Mouse (Mus musculus) testis, adult 2 months (tissue): Measurements from ENCODE around the gene AB124611. TPM values are rescaled to one million over a fixed set of nuclear protein-coding genes. Genes with fewer than 3 reads are reported as not detected.
"Not testable (repeated sequence)": the region's sequence is repeated elsewhere in the genome, so short reads cannot be mapped to it uniquely, and the experiment has no call there.

Source experiments
- H3K27ac ChIP-seq: fragments of 200-500 bp; 2 replicates; pipeline ENCODE4 v1.5.1; 2012; ENCODE audit warnings: low read depth, low read length; ENCODE audit not compliant: control insufficient read depth, insufficient read depth
- H3K27me3 ChIP-seq: fragments of 200-500 bp; 2 replicates; pipeline ENCODE4 v1.6.1; 2012; ENCODE audit warnings: mild to moderate bottlenecking, low read length, moderate library complexity; ENCODE audit not compliant: control insufficient read depth, insufficient read depth
- H3K36me3 ChIP-seq: fragments of 200-500 bp; 2 replicates; pipeline ENCODE4 v1.6.1; 2012; ENCODE audit warnings: mild to moderate bottlenecking, low read length; ENCODE audit not compliant: control insufficient read depth, insufficient read depth
- H3K4me1 ChIP-seq: fragments of 200-500 bp; 2 replicates; pipeline ENCODE4 v1.6.1; 2012; ENCODE audit warnings: low read length; ENCODE audit not compliant: control insufficient read depth, insufficient read depth
- H3K4me3 ChIP-seq: fragments of 200-500 bp; 2 replicates; pipeline ENCODE4 v1.5.1; 2012; ENCODE audit warnings: low read depth, mild to moderate bottlenecking, low read length, moderate library complexity, mixed read lengths; ENCODE audit not compliant: control insufficient read depth
- CTCF ChIP-seq: fragments of 200-500 bp; IDR thresholded peaks from 2 replicates; pipeline ENCODE4 v1.5.1; 2012; ENCODE audit warnings: low read depth, mild to moderate bottlenecking, inconsistent platforms, low read length, moderate library complexity; ENCODE audit not compliant: control insufficient read depth, insufficient read depth, insufficient replicate concordance
- POLR2A ChIP-seq: fragments of 200-500 bp; IDR thresholded peaks from 2 replicates; pipeline ENCODE4 v1.6.1; 2012; ENCODE audit warnings: low read depth, mild to moderate bottlenecking, inconsistent platforms, low read length, moderate library complexity; ENCODE audit not compliant: control insufficient read depth
- polyA plus RNA-seq: library from polyadenylated mRNA; depleted of rRNA; stranded (reverse); fragments of >200 nt; gene quantifications from 2 replicates; pipeline ENCODE4 v1.2.3, GENCODE M21; 2012; rRNA removed

The AB124611 gene
- 0.17 and 0.23 TPM in 2 replicates for polyA plus RNA-seq

DNA sequence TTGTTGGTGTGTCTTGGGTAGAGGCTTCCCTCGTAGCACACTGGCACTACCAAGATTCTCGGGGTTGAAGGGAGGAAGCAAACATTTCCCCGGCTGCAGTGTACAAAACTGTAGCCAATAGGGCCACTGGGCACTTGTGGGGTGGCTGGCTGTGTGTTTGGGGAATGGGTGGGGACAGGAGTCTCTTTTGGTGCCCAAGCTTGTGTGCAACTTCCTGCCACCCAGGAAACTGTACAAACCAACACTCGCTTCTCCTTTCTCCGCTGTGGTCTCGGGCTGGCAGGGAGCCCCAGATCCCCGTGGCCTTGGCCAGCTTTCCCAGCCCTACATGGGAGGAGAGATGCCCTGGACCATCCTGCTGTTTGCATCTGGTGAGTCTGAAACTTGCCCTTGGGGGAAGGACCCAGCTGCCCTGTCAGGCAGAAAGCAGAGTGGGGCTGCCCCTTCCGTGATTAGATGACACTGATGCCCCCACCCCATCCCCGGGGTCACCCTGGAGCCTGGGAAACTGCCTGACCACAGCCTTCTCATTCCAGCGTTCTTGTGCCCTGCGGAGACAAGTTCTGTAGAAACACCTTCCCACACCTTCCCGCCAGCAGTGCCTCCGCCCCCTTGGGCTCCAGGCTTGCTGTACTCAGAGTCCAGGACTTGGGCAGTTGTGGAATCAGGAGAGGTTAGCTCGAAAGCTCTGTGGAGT is at the start of gene AB124611:
Gene AB124611 (plus strand): TSS at position 240 of the 697 bp plus-strand sequence.
- H3K36me3 ChIP-seq, result no peaks in the 10 kb centered on the region
- H3K27ac ChIP-seq, result no peak within 1 kb of the TSS
- TF ChIP-seq CTCF, result no peak
- no peak for TF ChIP-seq POLR2A
- no peak within 1 kb of the TSS for H3K4me3 ChIP-seq
- H3K4me1 ChIP-seq, result peaks cover 9% of the 10 kb centered on the region
- H3K27me3 ChIP-seq, result no peaks in the 10 kb centered on the region

DNA sequence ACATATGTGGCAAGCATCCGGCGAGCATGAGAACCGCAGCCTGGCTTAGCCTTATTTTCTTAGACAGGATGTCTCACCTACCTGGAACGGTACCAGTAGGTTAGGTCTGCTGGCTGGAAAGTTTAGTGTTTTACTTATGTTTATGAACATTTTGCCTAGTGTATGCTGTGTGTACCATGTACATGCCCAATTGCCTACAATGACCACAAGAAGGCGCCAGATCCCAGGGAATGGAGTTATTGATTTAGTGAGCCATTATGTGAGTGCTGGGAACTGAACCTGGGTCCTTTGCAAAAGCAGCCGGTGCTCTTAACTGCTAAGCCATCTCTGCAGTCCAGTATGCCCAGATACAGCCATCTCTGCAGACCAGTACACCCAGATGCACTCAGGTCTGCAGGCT is 48.3 kb upstream of the AB124611 start:
- peaks cover 3% of the 10 kb centered on the region for H3K4me1 ChIP-seq
- H3K4me3 ChIP-seq, result no peak overlapping the region
- H3K27ac ChIP-seq, result no peak overlapping the region
- TF ChIP-seq CTCF, result no peak
- no peak for TF ChIP-seq POLR2A
- no peaks in the 10 kb centered on the region for H3K27me3 ChIP-seq
- peaks cover 6% of the 10 kb centered on the region for H3K36me3 ChIP-seq

DNA sequence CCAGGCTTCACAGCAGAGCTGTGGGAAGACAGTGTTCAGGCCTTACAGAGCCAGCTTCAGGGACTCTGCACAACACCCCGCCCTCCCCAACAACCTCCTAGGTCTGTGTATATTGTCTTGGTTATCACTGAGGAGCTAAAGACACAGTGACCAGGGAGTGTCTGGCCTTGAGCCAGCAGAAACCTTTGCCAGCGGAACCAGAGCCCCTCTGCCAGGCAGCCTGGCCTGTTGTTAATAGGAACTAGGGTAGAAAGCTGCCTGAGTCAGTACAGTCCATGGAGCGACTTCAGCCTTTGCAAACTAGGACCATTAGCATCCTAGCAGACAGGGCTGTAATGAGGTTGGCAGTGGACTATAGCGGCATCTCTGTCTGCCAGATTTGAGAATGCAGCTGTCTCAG is 41.9 kb upstream of the AB124611 start:
- H3K27me3 ChIP-seq, result no peaks in the 10 kb centered on the region
- no peak overlapping the region for H3K27ac ChIP-seq
- H3K4me3 ChIP-seq, result no peak overlapping the region
- no peaks in the 10 kb centered on the region for H3K4me1 ChIP-seq
- TF ChIP-seq POLR2A (no peak), CTCF (no peak)
- H3K36me3 ChIP-seq, result no peaks in the 10 kb centered on the region; the same call in none of the 2 replicates

DNA sequence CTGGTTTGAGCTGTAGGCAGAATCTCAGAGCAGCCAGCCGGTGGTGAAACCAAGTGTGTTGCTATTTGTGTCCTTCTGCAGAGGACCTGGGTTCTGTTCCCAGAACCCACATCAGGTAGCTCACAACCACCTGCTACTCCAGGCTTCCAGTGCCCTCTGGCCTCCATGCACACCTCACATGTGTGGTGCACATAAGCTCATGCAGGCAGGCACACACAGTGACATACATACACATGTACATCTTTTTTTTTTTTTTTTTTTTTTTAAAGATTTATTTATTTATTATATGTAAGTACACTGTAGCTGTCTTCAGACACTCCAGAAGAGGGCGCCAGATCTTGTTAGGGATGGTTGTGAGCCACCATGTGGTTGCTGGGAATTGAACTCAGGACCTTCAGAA is 37.7 kb upstream of the AB124611 start:
- H3K27ac ChIP-seq, H3K4me3 ChIP-seq, H3K27me3 ChIP-seq, H3K4me1 ChIP-seq, H3K36me3 ChIP-seq: not testable (repeated sequence)

DNA sequence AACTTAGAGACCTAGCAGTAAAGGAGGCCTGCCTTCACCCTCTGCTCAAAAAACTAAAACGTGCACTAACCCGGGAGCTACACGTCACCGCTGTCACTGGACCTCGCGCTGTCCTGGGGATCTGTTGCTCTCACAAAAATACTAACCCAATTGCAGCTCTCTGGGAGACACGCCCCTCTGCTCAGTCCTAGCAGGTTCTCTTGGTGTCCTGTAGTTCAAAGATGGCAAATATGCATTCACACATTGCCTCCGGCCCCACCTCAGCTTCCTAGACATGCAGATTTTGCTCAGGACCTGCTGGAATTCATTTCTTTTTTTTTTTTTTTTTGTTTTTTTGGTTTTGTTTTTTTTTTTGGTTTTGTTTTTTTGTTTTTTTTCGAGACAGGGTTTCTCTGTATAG is 35.3 kb upstream of the AB124611 start:
- Histone ChIP-seq H3K36me3 (no peaks in the 10 kb centered on the region; the same call in 1 of the 2 replicates), H3K27ac (no peak overlapping the region)
- TF ChIP-seq CTCF (no peak), POLR2A (no peak)

DNA sequence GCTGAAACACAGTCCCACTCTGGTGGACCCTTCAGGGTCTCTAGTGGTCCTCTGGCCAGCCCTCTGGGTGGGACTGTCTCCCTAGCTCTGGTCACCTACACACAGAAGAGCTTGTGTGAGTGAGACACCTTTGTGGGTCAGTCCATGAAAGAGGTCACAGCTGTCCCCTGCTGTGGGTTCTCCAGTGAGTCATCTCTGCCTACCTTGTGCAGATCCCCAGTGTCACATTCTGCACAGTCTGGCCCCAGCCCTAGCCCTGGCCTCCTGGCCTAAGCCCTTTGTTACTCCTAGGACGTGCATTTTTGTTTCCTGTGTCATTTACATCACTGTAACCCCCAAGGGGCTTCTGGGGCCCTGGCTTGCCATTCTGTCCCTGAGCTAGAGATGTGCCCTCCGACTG is 32.1 kb upstream of the AB124611 start:
- Histone ChIP-seq H3K4me1 (no peaks in the 10 kb centered on the region), H3K36me3 (no peaks in the 10 kb centered on the region; the same call in 1 of the 2 replicates), H3K27me3 (no peaks in the 10 kb centered on the region), H3K4me3 (no peak overlapping the region), H3K27ac (no peak overlapping the region)
- TF ChIP-seq CTCF (no peak), POLR2A (no peak)

More for the DNA sequence above, 35.3 kb upstream of the AB124611 start:
- H3K4me3 ChIP-seq, result no peak overlapping the region
- no peaks in the 10 kb centered on the region for H3K27me3 ChIP-seq
- H3K4me1 ChIP-seq, result no peaks in the 10 kb centered on the region

DNA sequence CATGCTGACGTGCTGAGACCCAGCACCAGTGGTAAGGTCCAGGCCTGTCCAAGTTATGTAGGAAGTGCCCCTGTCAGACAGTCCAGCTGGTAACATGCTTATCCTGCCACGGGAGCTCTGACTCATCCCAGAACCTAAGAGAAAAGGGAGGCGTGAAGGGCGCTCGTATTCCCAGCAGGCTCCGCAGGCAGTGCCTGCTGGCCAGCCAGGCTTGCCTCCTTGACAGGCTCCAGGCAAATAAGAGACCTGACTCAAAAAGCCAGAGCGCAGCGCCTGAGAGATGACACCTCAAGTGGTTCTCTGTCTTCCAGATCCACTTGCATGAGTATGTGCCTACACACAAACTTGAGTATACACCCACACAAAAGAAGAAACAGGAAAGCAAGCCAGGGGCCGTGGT is 31.2 kb upstream of the AB124611 start:
- H3K4me3 ChIP-seq, result no peak overlapping the region
- H3K36me3 ChIP-seq, result no peaks in the 10 kb centered on the region; the same call in 1 of the 2 replicates
- no peak overlapping the region for H3K27ac ChIP-seq

More for the DNA sequence above, 31.2 kb upstream of the AB124611 start:
- no peak for TF ChIP-seq CTCF
- no peak for TF ChIP-seq POLR2A
- H3K4me1 ChIP-seq, result no peaks in the 10 kb centered on the region
- no peaks in the 10 kb centered on the region for H3K27me3 ChIP-seq
